Mouse (Mus musculus) heart, postnatal 36 days (tissue): Measurements from ENCODE around the gene Tlk1. TPM values are rescaled to one million over a fixed set of nuclear protein-coding genes. Genes with fewer than 3 reads are reported as not detected.

Source experiments
- DNase-seq, 2 experiments: peaks; one replicate each; pipeline ENCODE4 v3.0.0; 2021 to 2022
- intact Hi-C: fragments of 180-260 bp; cut with DNase I; formaldehyde crosslinking; loops from one replicate; pipeline ENCODE4 v1.15.1; 2025
- total RNA-seq, 2 experiments: library from RNA; stranded (reverse); gene quantifications; 2 replicates each; pipeline ENCODE4 v1.2.3; 2021

The Tlk1 gene
- total RNA-seq, 2 experiments from 2014 or later, result 33.0 to 33.7 TPM

DNA sequence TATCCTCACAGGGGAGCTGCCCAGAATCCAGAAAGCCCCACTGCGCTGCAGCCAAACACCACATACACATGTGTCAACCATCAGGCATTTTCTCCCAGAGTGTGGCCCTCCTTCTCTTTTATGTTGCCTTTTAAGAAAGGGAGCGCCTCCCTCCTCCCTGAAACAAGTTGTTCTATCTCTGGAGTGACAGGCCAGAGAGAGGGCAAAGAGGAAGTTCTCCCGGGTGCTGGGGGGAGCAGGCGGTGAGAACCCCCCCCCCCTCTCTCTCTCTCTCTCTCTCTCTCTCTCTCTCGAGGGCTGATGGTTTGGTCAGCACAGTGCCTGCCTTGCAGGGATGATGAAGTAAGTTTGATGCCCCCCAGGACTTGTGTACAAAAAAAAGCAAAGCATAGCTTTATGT lies 123.1 kb downstream of the Tlk1 start:
- intact Hi-C loops, result loop anchor here (5.0 kb wide), 1 partner anchor 120 kb away; no protein-coding TSS in a partner anchor
- DNase-seq, result no peak

DNA sequence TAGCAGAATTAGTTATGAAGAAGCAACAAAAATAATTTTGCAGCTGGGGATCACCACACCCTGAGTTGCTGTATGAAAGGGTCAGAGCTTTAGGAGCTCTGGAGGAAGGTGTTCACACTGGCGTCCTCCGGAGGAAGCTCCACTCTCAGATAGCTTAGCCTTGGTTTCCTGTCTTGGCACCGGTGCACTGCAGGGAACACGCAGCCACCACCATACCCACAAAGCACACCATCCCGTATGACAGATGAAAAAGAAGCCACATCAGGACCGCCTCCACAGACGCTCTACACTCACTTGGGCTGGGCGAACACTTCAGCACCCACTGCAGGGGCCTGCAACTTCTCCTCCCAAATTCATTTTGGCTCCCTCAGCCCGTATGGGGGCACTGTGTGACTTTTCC lies 124.0 kb downstream of the Tlk1 start:
- intact Hi-C loops, result loop anchor here (5.0 kb wide), 1 partner anchor 121 kb away; no protein-coding TSS in a partner anchor
- no peak for DNase-seq

DNA sequence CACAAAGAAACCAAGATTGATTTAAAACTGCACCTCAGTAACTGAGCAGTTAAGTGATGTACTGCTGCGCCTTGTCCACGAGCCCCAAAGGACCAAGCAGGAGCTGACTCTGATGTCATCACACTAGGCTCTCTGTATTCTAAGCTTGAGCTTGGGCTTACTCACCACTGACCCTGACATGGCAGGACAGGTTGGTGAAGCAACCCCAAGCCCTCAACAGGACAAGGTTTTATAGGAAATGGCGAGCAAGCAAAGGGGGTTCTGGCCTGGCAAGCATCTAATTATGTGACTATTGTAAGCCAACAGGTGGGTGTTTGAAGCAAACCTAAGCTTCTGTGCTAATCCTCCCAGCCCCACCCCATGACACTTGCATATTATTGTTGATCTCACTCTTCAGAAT lies 124.7 kb downstream of the Tlk1 start:
- DNase-seq, result no peak
- intact Hi-C loops, result loop anchor here (5.0 kb wide), 1 partner anchor 121 kb away; no protein-coding TSS in a partner anchor

DNA sequence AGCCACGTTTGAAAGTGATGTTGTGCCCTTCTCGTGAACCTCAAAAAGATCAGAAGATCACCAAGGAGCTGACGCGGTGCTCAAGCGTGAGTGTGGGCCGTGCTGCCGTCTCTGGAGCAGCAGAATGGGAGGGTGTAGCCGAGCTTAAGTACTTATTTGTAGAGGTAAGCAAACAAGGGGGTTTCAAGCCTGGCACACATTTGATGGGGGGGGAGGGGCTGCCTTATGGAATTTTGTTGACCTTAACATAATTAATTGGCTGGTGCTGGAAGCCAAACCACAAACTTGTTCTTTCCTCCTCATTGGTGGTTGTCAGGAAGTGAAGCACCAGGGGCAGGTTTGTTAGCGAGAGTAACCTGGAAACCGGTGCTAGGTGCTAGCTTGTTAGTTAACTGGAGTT lies 129.8 kb downstream of the Tlk1 start:
- intact Hi-C loops, result no loop called here
- no peak for DNase-seq

DNA sequence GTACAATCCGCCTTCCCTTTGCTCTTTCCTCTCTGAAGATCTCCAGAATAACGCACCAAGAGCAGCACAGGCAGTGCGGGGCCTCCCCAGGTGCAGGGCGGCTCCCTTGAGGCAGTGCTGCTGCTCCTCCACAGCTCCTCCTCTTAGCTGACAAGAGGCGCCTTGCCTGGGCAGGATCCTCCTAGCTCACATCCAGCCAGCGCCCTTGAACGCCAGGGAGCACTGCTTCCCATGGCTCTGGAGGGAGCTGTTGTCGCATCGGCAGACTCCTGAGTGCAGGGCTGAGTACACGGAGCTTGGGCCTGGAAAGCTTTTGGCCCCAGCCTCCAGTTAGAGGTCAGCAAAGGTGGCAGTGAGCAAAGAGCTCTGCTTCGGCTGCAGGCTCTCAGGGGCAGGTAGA lies 135.3 kb downstream of the Tlk1 start:
- no peak for DNase-seq

DNA sequence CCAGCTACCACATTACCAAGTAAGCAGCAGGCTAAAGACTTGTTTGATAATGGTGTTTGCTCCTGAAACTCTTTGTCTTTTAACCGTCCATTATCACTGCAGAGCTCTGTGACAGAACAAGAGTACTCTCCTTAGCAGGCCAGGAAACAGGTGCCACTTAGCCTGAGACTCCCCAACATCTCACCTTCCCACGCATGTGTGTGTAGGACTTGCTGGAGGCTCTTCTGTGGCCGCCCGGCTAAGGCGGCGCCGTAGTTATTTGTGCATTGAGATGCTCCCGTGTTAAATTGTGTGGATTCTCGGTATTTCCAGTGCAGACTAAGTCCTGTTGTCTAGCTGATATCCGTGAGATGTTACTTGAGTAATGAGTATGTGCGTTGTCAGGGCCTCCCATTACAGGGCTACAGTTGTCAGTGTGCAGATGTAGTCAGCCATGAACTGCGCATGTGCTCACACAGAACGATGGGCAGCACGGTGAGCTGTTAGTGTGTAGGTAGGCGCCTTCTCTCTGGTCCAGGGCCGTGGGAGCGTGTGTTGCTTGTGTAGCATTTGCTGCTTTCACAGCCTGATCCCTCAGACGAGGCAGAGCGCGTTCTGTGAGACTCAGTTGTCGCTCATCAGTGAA lies 137.0 kb downstream of the Tlk1 start:
- intact Hi-C loops, result no loop called here
- DNase-seq, result no peak

More for the DNA sequence above, 135.3 kb downstream of the Tlk1 start:
- intact Hi-C loops, result no loop called here

DNA sequence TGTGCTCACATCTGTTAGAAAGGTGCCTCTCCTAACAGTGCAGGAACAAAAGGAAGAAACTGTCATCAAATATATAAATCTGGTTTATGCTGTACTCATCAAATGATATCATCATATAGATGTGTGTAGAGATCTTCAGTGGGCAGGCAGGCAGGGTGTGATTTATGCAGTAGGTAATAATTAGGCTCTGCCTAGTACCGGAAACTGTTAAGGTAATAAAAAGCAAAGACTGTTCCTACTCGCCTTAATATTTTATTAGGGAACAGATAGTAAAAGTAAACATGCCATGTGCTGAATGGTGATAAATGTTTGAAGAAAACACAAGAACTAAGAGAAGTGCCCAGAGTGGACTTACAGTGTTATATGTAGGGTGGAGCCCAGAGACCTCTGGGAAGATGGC lies 143.2 kb downstream of the Tlk1 start:
- no peak for DNase-seq
- intact Hi-C loops, result no loop called here

DNA sequence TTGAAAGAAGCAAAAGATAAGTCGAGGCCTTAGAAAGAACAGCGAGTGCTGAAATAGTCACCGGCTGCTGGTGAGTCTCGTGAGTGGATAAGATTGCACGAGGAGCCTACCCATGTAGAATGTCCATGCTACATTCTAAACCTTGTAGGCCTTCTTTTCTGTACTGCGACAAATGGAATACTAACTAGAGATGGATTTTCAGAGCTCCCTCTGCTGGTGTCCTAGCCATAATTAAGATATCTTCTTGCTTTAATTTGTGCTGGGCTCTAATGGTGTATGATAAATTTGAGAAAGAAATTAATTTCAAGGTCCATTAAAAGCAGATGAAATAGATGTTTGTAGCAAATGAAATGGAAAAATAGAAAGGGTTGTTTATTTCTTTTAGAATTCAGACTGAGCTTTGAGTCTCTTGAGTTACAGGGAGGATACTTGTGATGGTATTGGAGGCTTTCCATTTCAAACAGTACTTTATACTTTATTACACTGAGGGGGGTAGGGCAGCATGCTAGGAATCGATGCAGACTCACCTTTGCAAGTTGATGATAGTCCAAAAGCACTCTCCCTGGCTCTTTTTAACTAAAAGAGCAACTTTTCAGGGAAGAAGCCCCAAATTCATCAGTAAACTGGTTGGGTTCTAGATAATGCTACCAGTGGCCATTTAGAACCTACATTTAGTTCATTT lies 151.9 kb downstream of the Tlk1 start:
- no peak for DNase-seq
- intact Hi-C loops, result no loop called here

DNA sequence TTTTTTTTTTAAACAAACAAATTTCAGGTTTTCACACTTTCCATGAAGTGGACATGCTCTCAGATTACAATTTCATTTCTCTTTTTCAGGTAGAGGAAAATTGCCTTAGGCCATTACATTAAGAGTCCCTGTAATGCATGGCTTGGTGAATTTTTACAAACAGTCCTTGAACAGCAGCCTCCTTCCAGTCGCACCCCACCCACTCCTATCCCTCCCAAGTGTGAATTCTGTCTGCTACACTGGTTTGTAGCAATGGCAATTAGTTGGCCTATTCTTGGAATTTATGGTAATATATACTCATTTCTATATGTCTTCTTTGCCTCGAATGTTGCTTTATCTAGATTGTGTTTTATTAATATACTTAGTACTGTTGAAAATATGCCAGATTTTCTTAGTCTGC lies 153.1 kb downstream of the Tlk1 start:
- DNase-seq, result no peak
- intact Hi-C loops, result no loop called here

DNA sequence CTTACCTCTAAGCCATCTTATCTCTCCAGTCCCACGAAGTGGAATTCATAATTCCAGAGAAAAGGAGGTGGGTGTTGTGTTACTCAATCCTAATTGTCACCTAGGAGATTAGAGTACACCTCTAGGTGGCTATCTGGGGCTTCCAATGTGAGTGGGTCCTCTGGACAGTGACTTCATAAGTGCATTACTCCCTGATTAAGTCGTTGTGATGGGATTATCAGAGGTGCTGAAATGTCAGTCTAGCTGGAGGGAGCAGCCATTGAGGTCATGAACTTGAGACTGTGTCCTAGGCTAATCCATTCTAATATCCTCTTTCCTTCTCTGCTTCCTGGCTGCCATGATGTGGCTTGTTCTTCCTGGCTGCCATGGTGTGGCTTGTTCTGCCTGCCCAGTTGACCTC lies 155.6 kb downstream of the Tlk1 start:
- intact Hi-C loops, result no loop called here
- DNase-seq, result no peak

DNA sequence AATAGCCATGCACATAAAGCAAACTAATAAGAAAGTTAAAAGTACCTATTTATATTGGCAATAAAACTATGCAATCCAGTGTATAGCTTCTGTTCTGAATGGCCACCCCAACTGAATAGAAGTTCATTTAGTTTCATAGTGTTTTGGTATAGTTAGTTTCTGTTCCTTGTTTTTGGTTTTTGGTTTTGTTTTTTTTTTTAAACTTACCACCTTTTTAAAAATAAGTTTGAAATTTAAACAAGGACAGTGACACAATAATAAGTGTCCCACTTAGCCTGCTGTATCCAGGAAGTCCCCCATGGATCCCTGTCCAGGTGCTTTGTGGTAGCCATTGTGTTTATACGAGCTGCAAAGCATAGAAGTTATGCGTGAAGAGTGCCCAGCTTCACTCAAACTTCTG lies 156.3 kb downstream of the Tlk1 start:
- no peak for DNase-seq
- intact Hi-C loops, result no loop called here

DNA sequence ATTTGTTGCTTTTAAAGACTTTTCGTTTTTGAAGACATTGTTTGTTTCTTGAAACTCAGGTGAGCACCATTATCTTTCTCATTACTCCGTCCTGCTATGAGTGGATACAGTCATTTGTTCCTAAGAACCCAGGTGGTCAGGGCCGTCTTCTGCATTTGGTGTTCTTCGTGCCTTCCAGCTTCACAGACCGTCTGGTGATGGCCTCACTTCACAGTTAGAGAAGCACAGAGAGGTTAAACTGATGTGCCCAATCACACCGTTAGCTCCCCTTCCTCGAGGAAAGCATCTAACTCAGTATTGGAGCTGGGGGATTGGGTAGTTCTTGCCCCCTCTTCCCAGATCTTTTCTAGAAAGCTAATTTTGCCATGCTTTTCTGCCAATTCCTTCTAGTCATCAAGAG lies 158.5 kb downstream of the Tlk1 start:
- intact Hi-C loops, result no loop called here
- no peak for DNase-seq

DNA sequence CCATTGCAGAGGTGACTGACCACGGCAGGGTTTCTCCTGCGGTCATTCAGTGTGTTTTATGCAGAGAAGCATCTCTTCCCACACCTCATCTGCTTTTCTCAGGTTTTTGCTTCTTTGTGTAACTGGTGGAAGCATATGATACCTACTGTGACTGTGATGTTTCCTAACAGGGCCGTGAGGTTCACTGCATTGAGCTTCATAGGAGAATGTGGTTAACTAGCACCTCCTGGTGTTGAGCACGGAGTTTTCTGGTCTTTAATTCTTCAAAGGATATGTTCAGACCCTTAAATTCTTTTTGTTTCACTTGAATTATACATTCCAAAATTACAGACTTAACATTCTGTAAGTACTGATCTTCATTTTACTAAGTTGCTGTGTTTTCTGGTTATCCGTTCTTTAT lies 161.8 kb downstream of the Tlk1 start:
- intact Hi-C loops, result loop anchor here (5.0 kb wide), 1 partner anchor 164 kb away; the partner anchor contains the start of gene Tlk1
- DNase-seq, result no peak

Other genes starting within 250 kb of the Tlk1 start
- 10 to 100 TPM; 61.5 to 62.8 TPM for gene Gorasp2, start 164.2 kb downstream of the Tlk1 start, total RNA-seq
- gene Gm26558, start 163.6 kb downstream of the Tlk1 start, total RNA-seq, result not detected
- 1 to 10 TPM; 5.0 to 5.2 TPM for gene Dcaf17, start 229.6 kb upstream of the Tlk1 start, total RNA-seq
- gene Mettl8, start 229.9 kb upstream of the Tlk1 start, total RNA-seq, result 1 to 10 TPM; 4.3 to 5.0 TPM